Mouse (Mus musculus) embryo, embryonic 9.5 days (tissue): ENCODE data around the gene Pik3r6.
A peak's percentile ranks its signal among the peaks of the same experiment; 100 is the strongest.

Experiments
- DNase-seq: peaks from one replicate; pipeline ENCODE4 v3.0.0-alpha.2; 2017; ENCODE audit errors: extremely low spot score

The Pik3r6 gene

DNA sequence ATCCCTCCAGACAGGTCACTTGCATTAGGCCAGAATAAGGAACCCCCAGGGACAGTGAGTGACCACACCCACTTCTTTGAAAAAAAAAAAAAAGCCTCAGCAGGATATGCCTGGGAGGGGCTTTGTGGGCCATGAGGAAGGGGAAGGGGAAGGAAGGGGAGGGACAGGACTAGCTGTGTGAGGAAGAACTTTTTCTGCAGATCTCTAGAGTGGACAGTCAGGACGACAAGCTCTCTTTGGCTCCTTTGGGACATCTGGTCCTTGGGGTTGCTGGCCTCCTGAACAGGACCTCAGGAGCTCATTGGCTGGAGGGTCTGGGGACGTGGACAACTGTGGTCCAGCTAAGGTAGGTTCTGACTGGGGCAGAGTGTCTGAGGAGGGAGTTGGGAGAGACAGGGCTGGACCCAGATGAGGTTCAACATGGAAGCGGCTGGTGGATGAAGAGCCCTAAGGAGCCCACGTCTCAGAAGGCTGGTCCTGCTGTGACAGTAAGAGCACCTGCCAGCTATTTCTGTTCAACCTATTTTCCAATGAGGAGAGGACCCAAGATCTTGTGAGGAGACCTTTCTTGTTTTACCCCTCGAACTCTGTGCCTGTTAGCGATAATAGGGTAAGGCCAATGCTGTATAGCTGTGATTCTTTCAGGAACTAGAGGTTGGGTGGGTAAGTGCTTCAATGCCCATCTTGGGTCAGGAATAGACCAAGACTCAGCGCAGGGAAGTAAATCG, at the start of gene Pik3r6:
TSS of gene Pik3r6 (plus strand) at position 118 of the 728 bp plus-strand sequence.
- DNase-seq: no peak

DNA sequence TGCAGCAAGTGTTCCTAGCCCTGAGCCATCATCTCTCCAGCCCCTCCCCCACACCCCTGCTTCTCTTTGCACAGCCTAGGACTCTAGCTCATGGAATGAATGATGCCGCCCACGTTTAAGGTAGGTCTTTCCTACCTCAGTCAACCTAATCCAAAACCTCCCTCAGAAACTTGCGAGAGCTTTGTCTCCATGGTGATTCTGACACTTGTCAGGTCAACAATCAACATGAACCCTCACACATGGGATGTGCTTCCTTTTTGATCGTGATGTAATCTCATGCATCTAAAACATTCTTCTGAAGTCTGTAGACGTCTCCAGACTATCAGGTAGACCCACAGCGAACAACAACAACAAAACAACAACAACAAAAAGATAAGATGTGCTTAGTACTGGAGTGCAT, 49.5 kb upstream of the Pik3r6 start:
- no peak for DNase-seq

GRCm38 (mm10) chr11:68458086-68458485, 44.7 kb upstream of the Pik3r6 start:
- no peak for DNase-seq

- DNase-seq: no peak
These were observed 43.8 kb upstream of the Pik3r6 start for GRCm38 (mm10) chr11:68459021-68459420.

GRCm38 (mm10) chr11:68459486-68459885, 43.3 kb upstream of the Pik3r6 start:
- DNase-seq: no peak

DNA sequence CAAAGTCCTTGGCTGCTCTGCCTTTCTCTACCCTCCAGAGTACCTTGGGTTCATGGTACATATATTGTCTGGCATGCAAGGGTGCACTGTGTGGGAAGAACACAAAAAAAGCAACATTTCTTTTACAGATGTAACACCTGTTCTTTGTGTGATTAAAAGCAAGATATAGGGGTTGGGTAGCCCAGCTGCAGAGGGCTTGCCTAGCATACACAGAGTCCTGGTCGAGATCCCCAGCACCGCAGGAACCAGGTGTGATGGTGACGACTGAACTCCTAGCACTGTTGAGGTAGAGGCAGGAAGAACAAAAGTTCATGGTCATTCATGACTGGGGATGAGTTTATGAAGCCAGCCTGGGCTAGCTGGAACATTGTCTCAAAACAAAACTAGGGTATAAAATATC, 40.1 kb upstream of the Pik3r6 start:
- DNase-seq: no peak

DNA sequence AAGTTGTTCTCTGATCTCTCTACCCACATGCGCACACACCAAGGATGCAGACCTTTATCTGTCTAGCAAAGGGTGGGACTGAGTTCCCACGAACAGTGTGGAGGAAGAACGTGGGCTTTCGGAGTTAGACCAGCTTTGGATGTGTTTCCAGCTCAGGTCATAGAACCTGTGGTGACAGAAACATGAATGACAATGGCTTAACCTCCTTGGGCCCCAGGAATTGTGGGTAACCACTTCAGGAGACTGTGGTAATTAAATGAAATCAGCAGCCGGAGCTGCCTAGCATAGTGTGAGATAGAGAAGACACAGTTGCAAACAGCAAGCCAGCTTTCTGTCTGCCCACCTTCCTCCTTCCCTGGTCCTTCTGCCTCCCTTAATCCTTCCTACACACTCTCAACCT, 38.6 kb upstream of the Pik3r6 start:
- DNase-seq: no peak

DNA sequence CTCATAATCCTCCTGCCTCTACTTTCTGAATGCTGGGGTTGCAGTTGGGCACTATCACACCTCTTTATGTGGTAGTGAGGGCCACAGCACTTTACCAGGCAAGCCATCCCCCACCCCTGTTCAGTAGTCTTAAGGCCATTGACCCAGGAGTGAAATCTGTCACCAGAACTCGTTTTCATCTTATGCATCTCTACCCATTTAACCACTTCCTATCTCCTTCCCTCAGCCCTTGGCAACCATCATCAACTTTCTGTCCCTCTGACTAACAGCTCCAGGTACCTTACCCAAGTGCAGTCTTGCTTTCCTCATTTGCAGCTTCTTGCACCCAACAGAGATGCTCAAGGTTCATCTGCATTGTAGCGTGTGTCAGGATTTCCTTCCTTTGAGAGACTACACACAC, 37.7 kb upstream of the Pik3r6 start:
- no peak for DNase-seq

- DNase-seq: no peak
These were observed 35.4 kb upstream of the Pik3r6 start for GRCm38 (mm10) chr11:68467441-68467840.

DNA sequence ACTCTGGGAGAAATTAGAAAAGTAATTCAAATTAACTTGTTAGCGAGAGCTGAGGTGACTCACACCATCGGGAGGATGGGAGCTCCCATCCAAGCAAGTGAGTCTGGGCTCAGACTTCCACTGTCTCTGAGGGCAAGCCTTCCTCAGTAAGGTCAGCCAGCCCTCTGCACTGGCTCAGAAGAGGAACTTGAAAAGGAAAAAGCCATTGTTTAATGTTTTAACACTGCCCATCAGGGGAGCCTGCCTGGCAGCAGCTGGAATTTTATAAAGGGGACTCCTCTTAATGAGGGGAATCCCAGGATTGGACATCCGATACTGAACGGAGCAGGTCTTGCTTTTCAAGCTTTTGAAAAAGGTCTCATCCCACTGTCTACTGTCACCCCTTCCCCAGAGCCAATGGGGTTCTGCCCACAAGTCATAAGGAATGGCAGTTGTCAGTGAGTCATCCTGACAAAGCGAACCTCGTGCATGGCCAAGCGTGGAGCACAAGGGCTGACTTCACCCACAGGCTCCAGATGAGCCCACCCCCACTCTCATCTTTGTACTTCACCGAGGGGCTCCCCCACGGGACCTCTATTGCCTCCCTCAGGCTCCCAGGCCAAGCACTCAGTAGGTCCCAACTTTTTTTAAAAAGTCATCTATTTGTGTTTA, 34.7 kb upstream of the Pik3r6 start:
- no peak for DNase-seq

GRCm38 (mm10) chr11:68468886-68469285, 33.9 kb upstream of the Pik3r6 start:
- no peak for DNase-seq

DNA sequence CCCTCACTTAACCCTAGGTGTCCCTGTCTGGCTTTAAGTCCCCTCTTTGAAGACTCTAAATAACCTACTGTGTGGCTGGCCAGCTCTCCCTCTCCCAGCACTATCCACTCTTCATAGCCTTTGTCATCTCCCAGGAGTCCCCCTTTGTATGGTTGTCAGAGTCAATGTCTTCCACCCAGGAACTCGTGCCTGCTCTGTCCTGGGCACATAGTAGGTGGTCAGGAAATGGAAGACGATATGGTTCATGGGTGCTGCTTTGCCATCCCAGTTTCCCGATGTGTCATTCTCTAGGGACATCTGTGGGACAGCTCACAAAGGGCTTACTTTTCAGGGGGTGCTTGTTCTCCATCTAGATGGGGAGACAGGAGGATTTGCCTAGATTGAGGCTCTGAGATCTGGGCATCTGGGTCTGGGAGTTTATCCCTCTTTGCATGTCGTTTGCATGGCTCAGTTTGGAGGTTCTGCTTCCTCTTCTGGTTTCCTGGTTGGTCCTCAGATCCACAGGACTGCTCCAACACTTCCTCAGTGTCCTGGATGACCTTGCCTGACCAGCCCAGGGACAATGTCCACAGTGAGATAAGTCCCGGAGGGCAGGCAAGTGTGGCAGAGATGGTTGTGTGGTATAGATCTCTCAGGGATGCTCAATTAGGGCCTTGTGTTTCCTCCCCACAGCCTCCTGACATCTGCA, 30.5 kb upstream of the Pik3r6 start:
- no peak for DNase-seq

DNA sequence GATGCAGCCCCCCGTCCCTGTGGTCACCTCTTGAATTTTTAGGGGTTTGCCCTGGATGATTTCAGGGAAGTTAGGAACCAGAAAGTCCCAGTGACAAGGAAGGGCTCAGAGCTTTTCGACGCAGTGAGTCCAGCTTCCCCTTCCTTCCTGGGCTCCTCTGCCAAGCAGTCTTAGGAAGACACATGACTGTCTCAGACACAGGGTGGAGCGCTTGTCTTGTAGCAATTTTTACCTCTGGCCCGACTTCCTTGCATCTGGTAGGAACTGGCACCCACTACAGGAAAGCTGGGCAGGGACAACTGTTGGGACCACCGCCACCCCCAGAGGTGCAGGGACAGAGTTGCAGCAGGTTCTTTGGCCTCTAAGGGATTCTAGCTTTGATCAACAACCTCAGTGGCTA, 28.2 kb upstream of the Pik3r6 start:
- no peak for DNase-seq

GRCm38 (mm10) chr11:68475676-68476075, 27.1 kb upstream of the Pik3r6 start:
- no peak for DNase-seq

- DNase-seq: no peak
These were observed 25.2 kb upstream of the Pik3r6 start for GRCm38 (mm10) chr11:68477661-68478060.

- no peak for DNase-seq
These were observed 24.2 kb upstream of the Pik3r6 start for GRCm38 (mm10) chr11:68478574-68478981.

DNA sequence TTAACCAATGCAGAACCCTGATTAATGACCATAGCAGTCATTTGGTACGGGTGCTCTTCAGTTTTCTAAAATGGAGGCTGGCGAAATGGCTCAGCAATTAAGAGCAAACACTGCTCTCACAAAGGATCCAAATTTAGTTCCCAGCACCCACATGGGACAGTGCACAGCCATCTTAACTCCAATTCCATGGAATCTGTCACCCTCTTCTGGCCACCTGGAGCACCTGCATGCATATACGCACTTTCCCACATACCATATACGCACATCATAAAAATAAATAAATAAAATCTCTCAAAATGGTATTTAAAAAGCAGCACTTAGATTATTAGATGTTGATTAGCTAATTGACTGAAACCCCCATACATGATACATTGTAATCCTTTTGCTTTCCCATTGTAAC, 22.2 kb upstream of the Pik3r6 start:
- DNase-seq: no peak

DNA sequence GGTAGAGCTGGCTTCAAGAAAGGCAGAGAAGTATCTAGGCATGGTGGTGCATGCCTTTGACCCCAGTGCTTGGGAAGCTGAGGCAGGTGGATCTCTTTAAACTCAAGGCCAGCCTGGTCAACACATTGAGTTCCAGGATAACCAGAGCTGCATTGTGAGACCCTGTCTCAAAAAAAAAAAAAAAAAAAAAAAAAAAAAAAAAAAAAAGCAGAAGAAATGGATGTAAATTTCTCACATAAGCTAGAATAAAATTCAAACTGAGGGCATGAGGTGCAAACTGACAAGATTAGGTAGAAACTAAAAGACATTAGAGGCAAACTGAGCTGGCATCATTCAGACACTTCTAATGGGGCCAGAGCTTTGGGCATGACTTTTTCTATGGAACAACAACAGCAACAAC, 20.8 kb upstream of the Pik3r6 start:
- no peak for DNase-seq

GRCm38 (mm10) chr11:68483213-68483612, 19.6 kb upstream of the Pik3r6 start:
- DNase-seq: no peak

DNA sequence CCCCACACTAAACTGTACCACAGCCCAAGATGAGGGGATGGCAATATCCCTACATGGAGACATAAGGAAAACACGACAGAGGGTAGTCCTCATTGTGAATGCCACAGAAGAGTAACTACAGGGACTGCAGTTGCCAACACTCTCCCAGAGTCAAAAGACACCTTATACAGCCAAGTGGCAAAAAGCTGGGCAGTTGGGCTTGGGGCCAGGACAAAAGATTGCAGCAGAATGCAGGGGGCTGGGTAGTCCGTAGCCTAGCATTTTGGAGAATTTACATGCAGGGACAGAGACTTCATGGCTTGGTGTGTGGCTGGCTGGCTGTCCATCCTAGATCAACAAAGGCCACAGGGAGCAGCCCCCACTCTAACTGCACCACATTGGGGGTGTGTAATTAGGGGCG, 18.4 kb upstream of the Pik3r6 start:
- no peak for DNase-seq

- DNase-seq: peak; percentile 57
These were observed 17.4 kb upstream of the Pik3r6 start for GRCm38 (mm10) chr11:68485206-68485942.

GRCm38 (mm10) chr11:68486093-68486492, 16.7 kb upstream of the Pik3r6 start:
- no peak for DNase-seq
